Mouse (Mus musculus) ovary, postnatal 14 days (tissue): Measurements from ENCODE around the gene Fem1a.
A peak's percentile ranks its signal among the peaks of the same experiment; 100 is the strongest.

Source experiments
- DNase-seq: peaks from one replicate; pipeline ENCODE4 v3.0.0; 2022; ENCODE audit warnings: low spot score

Fem1a gene

DNA sequence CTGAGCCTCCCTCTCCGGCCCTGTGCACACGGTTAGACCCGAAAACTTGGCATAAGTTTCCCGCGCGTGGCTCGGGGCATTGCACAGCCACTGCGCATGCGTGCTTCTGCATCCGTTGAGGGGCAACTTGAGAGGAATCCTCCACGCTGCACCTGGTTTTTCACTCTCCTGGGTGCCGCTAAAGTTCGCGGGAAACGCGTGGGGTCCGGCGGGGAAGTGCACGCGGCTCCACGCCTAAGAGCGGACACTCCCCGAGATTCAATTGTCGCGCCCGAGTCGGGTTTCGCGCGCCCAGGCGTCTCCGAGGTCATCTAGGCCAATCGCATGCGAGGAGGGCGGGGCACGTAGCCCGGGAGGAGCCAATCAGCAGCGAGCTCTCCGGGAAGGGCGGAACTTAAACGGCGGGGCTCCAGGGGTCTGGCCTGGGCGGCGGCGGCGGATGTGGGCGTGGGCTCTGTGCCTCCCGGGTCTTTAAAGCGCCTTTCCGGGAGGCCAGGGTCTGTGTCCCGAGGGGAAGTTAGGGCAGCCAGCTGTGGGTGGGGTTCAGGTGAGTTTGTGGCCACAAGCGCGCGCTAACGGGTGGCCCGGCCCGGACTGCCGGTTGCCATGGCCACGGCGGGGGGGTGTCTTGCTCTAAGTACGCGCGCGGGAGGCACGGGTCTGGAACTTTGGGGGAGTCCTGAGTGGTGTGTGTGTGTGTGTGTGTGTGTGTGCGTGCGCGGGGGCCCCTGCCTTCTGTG is 47.4 kb downstream of the Fem1a start:
- peak; percentile 93 for DNase-seq

- DNase-seq, result no peak
These were observed 48.1 kb downstream of the Fem1a start for GRCm38 (mm10) chr17:56304718-56305117.

DNA sequence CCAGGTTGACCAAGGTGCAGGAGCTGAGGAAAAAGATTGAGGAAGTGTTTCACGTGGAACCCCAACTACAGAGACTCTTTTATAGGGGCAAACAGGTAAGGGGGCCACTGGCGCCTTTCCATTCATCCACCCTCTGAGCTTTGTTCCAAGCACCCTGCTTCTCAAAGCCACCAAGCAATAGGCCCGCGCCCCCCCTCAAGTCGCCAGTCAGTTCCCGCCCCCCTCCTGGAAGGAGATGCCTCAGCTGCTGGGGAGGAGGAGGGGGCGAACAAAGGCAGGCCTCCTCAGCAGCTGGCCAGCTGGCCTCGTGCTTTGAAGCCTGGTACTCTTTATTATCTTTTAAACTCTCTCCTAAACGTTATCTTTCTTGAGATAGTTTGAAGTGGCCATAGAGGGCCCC is 48.5 kb downstream of the Fem1a start:
- no peak for DNase-seq

GRCm38 (mm10) chr17:56305826-56306225 is 49.2 kb downstream of the Fem1a start:
- DNase-seq, result no peak

DNA sequence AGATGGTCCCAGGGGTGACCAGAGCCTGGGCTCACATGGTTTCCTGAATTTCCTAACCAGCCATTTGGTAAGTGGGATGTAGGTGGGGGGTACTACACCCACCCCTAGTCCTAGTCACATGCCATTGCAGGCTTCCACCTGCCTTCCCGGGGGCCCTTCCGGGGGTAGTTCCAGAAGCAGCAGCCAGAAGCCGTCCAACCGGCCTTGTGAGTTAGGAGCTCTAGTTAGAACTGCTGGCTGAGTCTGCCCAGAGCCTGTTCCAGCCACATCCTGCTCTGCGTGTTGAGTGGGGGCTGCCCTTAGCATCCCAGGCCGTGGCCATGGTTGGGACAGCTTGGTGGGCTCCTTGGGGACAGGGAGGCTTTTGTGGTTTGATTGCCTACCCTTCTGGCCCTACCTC is 51.5 kb downstream of the Fem1a start:
- DNase-seq, result no peak

DNA sequence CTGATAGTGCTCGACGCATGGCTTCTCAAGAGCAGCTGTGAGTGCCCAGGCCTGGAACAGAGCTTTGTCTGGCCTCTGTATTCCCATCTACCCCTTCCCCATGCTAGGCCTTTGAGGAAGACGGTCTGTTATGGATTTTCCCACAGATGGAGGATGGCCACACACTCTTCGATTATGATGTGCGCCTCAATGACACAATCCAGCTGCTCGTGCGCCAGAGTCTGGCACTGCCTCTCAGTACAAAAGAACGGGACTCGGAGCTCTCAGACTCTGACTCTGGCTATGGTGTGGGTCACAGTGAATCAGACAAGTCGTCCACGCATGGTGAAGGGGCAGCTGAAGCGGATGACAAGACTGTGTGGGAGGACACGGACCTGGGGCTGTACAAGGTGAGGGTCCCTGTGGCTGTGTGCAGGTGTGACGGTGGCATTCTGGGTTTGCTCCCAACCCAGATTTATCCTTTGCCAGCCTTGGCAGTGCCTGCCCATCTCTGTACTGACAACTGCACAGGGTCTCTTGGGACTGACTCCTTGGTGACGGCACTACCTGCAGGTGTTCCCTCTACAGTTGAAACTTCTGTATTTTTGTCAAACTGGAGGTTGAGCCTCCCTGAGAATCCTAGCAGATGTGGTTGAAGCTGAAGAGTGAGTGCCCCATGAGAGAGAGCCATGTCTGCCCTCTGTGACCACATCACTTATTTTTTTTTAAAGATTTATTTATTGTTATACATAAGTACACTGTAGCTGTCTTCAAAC is 52.8 kb downstream of the Fem1a start:
- DNase-seq, result no peak
